Mouse (Mus musculus): Measurements from ENCODE around the gene Vmn1r126.
"Not testable (repeated sequence)": the region's sequence is repeated elsewhere in the genome, so short reads cannot be mapped to it uniquely, and the experiment has no call there.

Gene Vmn1r126

GRCm38 (mm10) chr7:21301367-21301766 is at the start of gene Vmn1r126:
Gene Vmn1r126, minus strand, starts transcription at chr7:21301467.
- not testable (repeated sequence) for DNase-seq (ENCODE audit: low read depth, low spot score)

GRCm38 (mm10) chr7:21349073-21349472 is 47.8 kb upstream of the Vmn1r126 start, which contains the start of gene Vmn1r128:
Gene Vmn1r128, plus strand, starts transcription at chr7:21349373.
- not testable (repeated sequence) for DNase-seq (ENCODE audit: low read depth, low spot score)

- not testable (repeated sequence) for DNase-seq (ENCODE audit: low read depth, low spot score)
These were observed 18.5 kb upstream of the Vmn1r126 start, which contains the start of gene Vmn1r127 for GRCm38 (mm10) chr7:21319761-21320160. Gene Vmn1r127, minus strand, starts transcription at chr7:21319861.

GRCm38 (mm10) chr7:21271879-21272278 is 29.4 kb downstream of the Vmn1r126 start, which contains the start of gene Vmn1r125:
Gene Vmn1r125, plus strand, starts transcription at chr7:21272179.
- not testable (repeated sequence) for DNase-seq (ENCODE audit: low read depth, low spot score)

GRCm38 (mm10) chr7:21260517-21260916 is 40.8 kb downstream of the Vmn1r126 start, which contains the start of gene Vmn1r124:
Gene Vmn1r124, minus strand, starts transcription at chr7:21260617.
- DNase-seq (ENCODE audit: low read depth, low spot score), result not testable (repeated sequence)

Data from retina, adult 2 months (tissue).